Mouse (Mus musculus) monocyte, adult 5-6 weeks (primary cell): ENCODE data around the gene Pakap. TPM values are rescaled to one million over a fixed set of nuclear protein-coding genes. Genes with fewer than 3 reads are reported as not detected.

Source experiments
- ATAC-seq: fragments of 153-309, 156-312 bp; replicated peaks from 2 replicates; pipeline ENCODE4 v1.8.0; 2017; ENCODE audit warnings: mild to moderate bottlenecking; ENCODE audit not compliant: low TSS enrichment, insufficient number of reproducible peaks, severe bottlenecking, poor library complexity, low FRiP score
- total RNA-seq: library from RNA; stranded (forward); fragments of 200-1000, 200-491, 200-594 nt; gene quantifications from 3 replicates; pipeline ENCODE4 v1.2.3, GENCODE M21; 2017

The Pakap gene
- total RNA-seq, 1 experiment from 2014 or later, result not detected

- no peak for ATAC-seq
Measured at GRCm38 (mm10) chr4:57904638-57905037, 336.7 kb downstream of the Pakap start.

GRCm38 (mm10) chr4:57906708-57907107 lies 338.7 kb downstream of the Pakap start:
- ATAC-seq, result no peak

DNA sequence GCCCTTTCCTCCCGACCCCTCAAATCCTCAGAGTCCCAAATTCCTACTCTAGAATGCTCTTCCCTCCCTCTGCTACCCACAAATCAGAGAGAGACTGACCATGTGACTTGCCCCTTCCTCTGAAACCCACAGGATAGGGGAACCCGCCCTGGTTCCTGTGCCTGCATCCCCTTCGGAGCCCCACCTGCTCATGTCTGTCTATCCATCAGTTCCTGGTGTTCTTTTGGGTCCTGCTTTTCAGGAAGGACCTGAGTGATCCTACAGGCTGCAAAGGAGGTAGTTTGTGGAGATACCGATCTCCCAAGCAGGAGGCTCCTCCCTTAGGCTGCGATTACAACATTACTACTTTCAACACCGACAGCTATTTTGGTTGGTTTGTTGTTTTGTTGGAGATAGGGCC lies 340.9 kb downstream of the Pakap start:
- ATAC-seq, result no peak

- ATAC-seq, result no peak
Measured at GRCm38 (mm10) chr4:57913021-57913420, 345.0 kb downstream of the Pakap start.

DNA sequence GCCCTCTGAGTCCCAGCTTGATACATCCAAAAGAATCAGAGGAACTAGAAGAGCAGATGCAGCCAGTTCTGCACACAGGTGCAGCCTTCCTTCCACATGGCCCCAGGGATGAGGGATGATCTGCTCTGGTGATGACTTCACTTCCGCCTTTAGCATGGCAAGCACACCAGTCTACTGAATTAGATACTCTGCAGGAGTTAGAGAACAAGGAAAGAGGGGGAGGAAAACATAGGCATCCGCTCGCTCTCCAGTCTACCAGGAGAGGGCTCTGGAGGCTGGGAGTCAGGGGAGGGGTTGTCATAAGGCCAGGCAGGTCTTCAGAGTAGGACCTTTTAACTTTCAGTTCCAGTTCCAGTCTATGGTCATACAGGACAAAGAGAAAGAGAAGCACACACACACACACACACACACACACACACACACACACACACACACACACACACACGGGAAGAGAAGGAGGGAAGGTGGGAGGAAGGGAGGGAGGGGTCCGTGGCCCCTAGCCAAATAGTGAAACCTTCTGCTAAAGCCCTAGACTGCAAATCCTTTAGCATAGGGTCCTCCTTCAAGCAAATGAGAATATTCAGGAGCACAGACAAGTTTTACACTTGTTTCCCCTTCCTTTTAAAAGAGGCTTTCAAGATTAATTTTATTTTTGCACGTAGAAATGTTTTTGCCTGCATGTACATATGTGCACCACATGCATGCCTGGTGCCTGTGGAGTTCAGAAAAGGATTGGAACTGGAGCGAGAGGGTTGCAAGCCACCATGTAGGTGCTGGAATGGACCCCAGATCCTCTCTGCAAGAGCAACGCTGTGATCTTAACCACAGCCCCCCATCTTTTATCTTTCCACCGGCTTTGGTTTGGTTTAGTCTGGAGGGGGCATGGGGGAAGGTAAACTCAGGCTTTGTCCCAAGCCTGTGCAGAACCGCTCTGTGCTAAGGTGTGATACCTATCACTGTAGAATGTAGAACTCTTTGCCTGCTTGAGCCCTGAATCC lies 346.5 kb downstream of the Pakap start:
- ATAC-seq, result no peak

- no peak for ATAC-seq
Measured at GRCm38 (mm10) chr4:57915216-57915965, 347.4 kb downstream of the Pakap start.

- ATAC-seq, result no peak
Measured at GRCm38 (mm10) chr4:57916201-57916661, 348.3 kb downstream of the Pakap start, which contains the start of gene D630039A03Rik. D630039A03Rik (minus strand) TSS chr4:57916297.

GRCm38 (mm10) chr4:57916711-57917110 lies 348.7 kb downstream of the Pakap start:
- no peak for ATAC-seq

DNA sequence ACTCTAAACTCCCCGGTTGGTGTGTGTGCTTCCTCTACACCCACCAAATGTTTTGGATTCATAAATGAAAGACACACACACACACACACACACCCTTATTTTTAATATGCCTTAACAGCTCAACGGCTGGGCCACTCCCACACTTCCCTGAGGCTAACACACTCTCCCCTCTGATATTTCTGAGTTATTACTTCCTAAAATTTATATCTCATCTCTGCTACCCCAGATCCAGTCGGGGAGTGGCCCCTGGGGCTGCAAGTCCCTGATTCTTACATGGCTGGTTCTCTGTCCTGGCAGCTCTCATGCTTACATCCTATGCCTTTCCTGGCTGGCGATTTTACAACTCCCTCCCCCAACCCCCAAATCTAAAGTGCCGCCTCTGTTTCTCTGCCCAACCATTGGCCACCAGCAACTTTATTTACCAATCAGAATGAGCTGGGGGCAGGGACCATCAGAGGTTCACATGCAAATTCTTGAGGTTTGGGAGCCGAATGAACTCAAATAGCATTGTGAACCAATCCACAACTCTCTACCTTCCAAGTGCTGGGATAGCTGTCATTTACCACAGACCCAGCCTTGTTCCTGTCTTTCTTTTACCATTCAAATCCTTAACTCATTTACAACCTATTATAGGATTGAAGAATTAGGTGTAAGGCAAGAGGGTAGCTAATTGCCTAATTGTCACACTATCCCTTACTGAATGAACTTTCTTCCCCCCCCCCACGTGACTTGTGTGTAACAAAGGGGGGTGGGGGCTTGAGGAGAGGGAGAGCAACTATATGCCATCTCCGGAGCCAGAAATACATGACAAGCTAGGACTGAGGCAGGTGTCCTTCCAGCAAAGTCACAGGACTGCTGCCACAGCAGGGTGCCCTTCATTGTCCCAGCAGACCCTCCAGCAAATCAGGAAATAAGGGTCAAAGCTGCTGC lies 351.8 kb downstream of the Pakap start:
- ATAC-seq, result no peak

- no peak for ATAC-seq
Measured at GRCm38 (mm10) chr4:57920522-57920921, 352.5 kb downstream of the Pakap start.

DNA sequence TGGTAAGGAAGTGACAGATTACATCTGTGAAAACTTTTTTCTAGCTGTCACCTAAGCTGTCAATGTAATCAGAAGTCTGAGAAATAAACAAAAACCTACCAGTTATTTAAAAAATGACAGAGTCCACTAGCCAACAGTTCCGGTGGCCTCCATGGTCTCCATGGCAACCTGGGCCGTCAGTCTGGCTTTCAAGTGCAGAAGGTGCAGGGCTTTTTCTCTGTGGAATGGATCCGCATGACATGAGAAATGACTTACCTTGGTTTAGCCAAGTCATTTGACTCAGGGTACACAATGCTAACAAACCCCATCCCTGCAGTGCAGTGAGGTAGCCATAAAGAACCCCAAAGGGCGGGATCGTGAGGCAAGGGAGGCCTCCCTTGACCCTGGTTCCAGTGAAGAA lies 354.2 kb downstream of the Pakap start:
- no peak for ATAC-seq

- ATAC-seq, result no peak
Measured at GRCm38 (mm10) chr4:57924556-57925071, 356.6 kb downstream of the Pakap start.

GRCm38 (mm10) chr4:57927464-57928205 lies 359.7 kb downstream of the Pakap start:
- no peak for ATAC-seq

- no peak for ATAC-seq
Measured at GRCm38 (mm10) chr4:57930559-57931170, 362.7 kb downstream of the Pakap start.

DNA sequence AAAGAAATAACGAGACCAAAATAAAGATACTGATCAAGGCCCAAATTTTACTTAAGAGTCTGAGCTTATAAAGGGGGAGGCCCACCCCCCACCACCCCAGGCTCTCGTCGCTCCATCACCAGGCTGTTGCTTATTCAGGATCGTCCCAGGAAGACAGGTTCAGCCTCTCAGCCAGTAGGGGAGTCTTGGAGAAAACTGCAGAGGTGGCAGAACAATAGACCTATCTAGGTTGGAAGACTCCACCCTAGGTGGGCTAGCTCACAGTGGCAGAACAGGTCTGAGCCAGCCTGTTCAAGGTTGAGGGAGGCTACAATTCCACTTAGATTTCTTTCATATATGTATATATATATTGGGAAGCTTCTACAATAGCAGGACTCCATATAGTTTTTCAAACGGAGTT lies 366.2 kb downstream of the Pakap start:
- no peak for ATAC-seq

- ATAC-seq, result no peak
Measured at GRCm38 (mm10) chr4:57937292-57937691, 369.3 kb downstream of the Pakap start.

DNA sequence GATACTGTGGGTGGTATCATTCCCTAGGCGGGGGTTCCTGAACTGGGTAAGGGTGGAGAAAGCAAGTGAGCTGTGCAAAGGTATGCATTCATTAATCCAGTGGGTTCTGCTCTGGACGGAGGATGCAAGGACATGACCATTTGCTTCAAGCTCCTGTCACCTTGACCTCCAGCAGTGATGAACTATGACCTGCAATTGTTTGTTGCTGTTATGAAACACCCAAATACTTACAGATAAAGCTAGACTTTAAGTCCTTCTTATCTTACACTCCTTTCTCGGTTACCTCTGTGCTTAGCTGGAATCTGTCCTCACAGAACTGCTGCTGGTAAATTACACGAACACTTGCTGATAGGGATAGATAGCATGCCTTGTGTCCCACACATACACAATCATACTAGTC lies 372.7 kb downstream of the Pakap start:
- no peak for ATAC-seq
